Mouse (Mus musculus) hindbrain, embryonic 16.5 days (tissue): ENCODE measurements around the gene Ttc25. TPM values are rescaled to one million over a fixed set of nuclear protein-coding genes. Genes with fewer than 3 reads are reported as not detected.

Experiments
- ATAC-seq: fragments of 200-750 bp; cut with Nextera tagmentation; 2 replicates; pipeline ENCODE4 v1.8.0; 2017; ENCODE audit warnings: moderate TSS enrichment, moderate library complexity
- H3K27ac ChIP-seq: fragments of 300-500 bp; sonication (generic); 2 replicates; pipeline ENCODE4 v1.5.1; 2014; ENCODE audit warnings: low read depth, mild to moderate bottlenecking, control low read depth, low read length, moderate library complexity
- H3K27me3 ChIP-seq: fragments of 300-500 bp; sonication (generic); replicated peaks from 2 replicates; pipeline ENCODE4 v1.6.1; 2014; ENCODE audit warnings: low read length; ENCODE audit not compliant: control insufficient read depth, insufficient read depth
- H3K36me3 ChIP-seq: fragments of 300-500 bp; sonication (generic); 2 replicates; pipeline ENCODE4 v1.6.1; 2014; ENCODE audit warnings: mild to moderate bottlenecking, low read length, moderate library complexity, mixed read lengths; ENCODE audit not compliant: control insufficient read depth, insufficient read depth
- H3K4me1 ChIP-seq: fragments of 300-500 bp; sonication (generic); 2 replicates; pipeline ENCODE4 v1.6.1; 2014; ENCODE audit warnings: low read depth, low read length; ENCODE audit not compliant: control insufficient read depth, insufficient read depth
- H3K4me2 ChIP-seq: fragments of 300-500 bp; sonication (generic); 2 replicates; pipeline ENCODE4 v1.6.1; 2014; ENCODE audit warnings: mild to moderate bottlenecking, low read length, control low read depth, moderate library complexity
- H3K4me3 ChIP-seq: fragments of 300-500 bp; sonication (generic); 2 replicates; pipeline ENCODE4 v1.5.1; 2014; ENCODE audit warnings: mild to moderate bottlenecking, low read length, control low read depth, moderate library complexity
- H3K9ac ChIP-seq: fragments of 300-500 bp; sonication (generic); 2 replicates; pipeline ENCODE4 v1.6.1; 2014; ENCODE audit warnings: low read depth, mild to moderate bottlenecking, control low read depth, low read length, moderate library complexity
- H3K9me3 ChIP-seq: fragments of 300-500 bp; sonication (generic); 2 replicates; pipeline ENCODE4 v1.6.1; 2014; ENCODE audit warnings: mild to moderate bottlenecking, low read length, moderate library complexity; ENCODE audit not compliant: control insufficient read depth
- WGBS: fragments of 180-500 bp; shearing (Covaris S2); extraction: QIAGEN DNeasy Blood & Tissue Kit; methylation state at CpG from one replicate; pipeline ENCODE4 v1.1.7; 2014; 5-methylcytosine and 5-hydroxymethylcytosine counted together
- polyA plus RNA-seq: library from polyadenylated mRNA; unstranded; fragments of >200 nt; fragmentation: Nextera tagmentation; extraction: Ambion mirVana; gene quantifications from 2 replicates; pipeline ENCODE4 v1.2.1, GENCODE M21; 2015

Ttc25 gene
- polyA plus RNA-seq, 1 experiment from 2014 or later, result 2.2 TPM

- ATAC-seq, result no peak
- Histone ChIP-seq H3K27ac (no peak overlapping the region), H3K36me3 (peaks cover 36% of the 10 kb centered on the region), H3K4me2 (no peak overlapping the region), H3K9me3 (no peaks in the 10 kb centered on the region), H3K9ac (no peak overlapping the region), H3K4me3 (no peak overlapping the region), H3K27me3 (no peaks in the 10 kb centered on the region), H3K4me1 (no peaks in the 10 kb centered on the region)
- WGBS, result 92% methylated on average over 4 of the region's 4 CpGs
Measured at GRCm38 (mm10) chr11:100598074-100598473, 52.7 kb downstream of the Ttc25 start.

GRCm38 (mm10) chr11:100601372-100601771, 56.0 kb downstream of the Ttc25 start:
- Histone ChIP-seq H3K27me3 (no peaks in the 10 kb centered on the region), H3K9me3 (no peaks in the 10 kb centered on the region), H3K9ac (no peak overlapping the region), H3K4me2 (no peak overlapping the region), H3K4me1 (peaks cover 11% of the 10 kb centered on the region), H3K4me3 (no peak overlapping the region), H3K27ac (no peak overlapping the region), H3K36me3 (peaks cover 31% of the 10 kb centered on the region)
- no peak for ATAC-seq
- WGBS, result 95% methylated on average over 3 of the region's 3 CpGs

GRCm38 (mm10) chr11:100603155-100603554, 57.7 kb downstream of the Ttc25 start:
- Histone ChIP-seq H3K9me3 (no peaks in the 10 kb centered on the region), H3K27me3 (no peaks in the 10 kb centered on the region), H3K4me3 (no peak overlapping the region), H3K36me3 (peaks cover 23% of the 10 kb centered on the region), H3K4me1 (peaks cover 11% of the 10 kb centered on the region), H3K9ac (no peak overlapping the region), H3K27ac (no peak overlapping the region), H3K4me2 (no peak overlapping the region)
- 89% methylated on average over 9 of the region's 9 CpGs for WGBS
- ATAC-seq, result no peak

- H3K27ac ChIP-seq, result no peak overlapping the region
Measured at GRCm38 (mm10) chr11:100603813-100604212, 58.4 kb downstream of the Ttc25 start.

GRCm38 (mm10) chr11:100604321-100605005, 59.1 kb downstream of the Ttc25 start:
- Histone ChIP-seq H3K4me2 (no peak overlapping the region), H3K9ac (no peak overlapping the region), H3K9me3 (no peaks in the 10 kb centered on the region), H3K27me3 (no peaks in the 10 kb centered on the region), H3K27ac (0 out of 2 replicates have a peak overlapping the region, but pooled peaks have one; percentile 19), H3K4me1 (peaks cover 11% of the 10 kb centered on the region), H3K36me3 (peaks cover 12% of the 10 kb centered on the region), H3K4me3 (no peak overlapping the region)
- ATAC-seq, result no peak
- 76% methylated on average over 4 of the region's 4 CpGs for WGBS

More at GRCm38 (mm10) chr11:100603813-100604212, 58.4 kb downstream of the Ttc25 start:
- Histone ChIP-seq H3K4me3 (no peak overlapping the region), H3K9ac (no peak overlapping the region), H3K4me2 (no peak overlapping the region), H3K27me3 (no peaks in the 10 kb centered on the region), H3K36me3 (peaks cover 17% of the 10 kb centered on the region), H3K4me1 (peaks cover 11% of the 10 kb centered on the region), H3K9me3 (no peaks in the 10 kb centered on the region)
- no peak for ATAC-seq
- WGBS, result 78% methylated on average over 8 of the region's 8 CpGs

GRCm38 (mm10) chr11:100605451-100605850, 60.0 kb downstream of the Ttc25 start:
- no peak for ATAC-seq
- H3K4me2 ChIP-seq, result no peak overlapping the region
- 76% methylated on average over 10 of the region's 10 CpGs for WGBS
- H3K4me3 ChIP-seq, result no peak overlapping the region
- H3K27me3 ChIP-seq, result no peaks in the 10 kb centered on the region
- H3K9me3 ChIP-seq, result no peaks in the 10 kb centered on the region
- H3K9ac ChIP-seq, result no peak overlapping the region
- peaks cover 11% of the 10 kb centered on the region for H3K4me1 ChIP-seq
- H3K27ac ChIP-seq, result no peak overlapping the region
- peaks cover 6% of the 10 kb centered on the region for H3K36me3 ChIP-seq

GRCm38 (mm10) chr11:100607121-100607520, 61.7 kb downstream of the Ttc25 start:
- Histone ChIP-seq H3K27ac (no peak overlapping the region), H3K36me3 (no peaks in the 10 kb centered on the region; the same call in 1 of the 2 replicates), H3K4me2 (no peak overlapping the region), H3K4me3 (no peak overlapping the region), H3K9me3 (no peaks in the 10 kb centered on the region), H3K4me1 (peaks cover 13% of the 10 kb centered on the region), H3K27me3 (no peaks in the 10 kb centered on the region), H3K9ac (no peak overlapping the region)
- 92% methylated on average over 6 of the region's 6 CpGs for WGBS
- no peak for ATAC-seq

GRCm38 (mm10) chr11:100608796-100609195, 63.4 kb downstream of the Ttc25 start:
- no peak overlapping the region for H3K9ac ChIP-seq
- H3K36me3 ChIP-seq, result no peaks in the 10 kb centered on the region; the same call in 1 of the 2 replicates
- no peaks in the 10 kb centered on the region for H3K27me3 ChIP-seq
- peaks cover 14% of the 10 kb centered on the region for H3K4me1 ChIP-seq
- H3K9me3 ChIP-seq, result no peaks in the 10 kb centered on the region
- 65% methylated on average over 4 of the region's 4 CpGs for WGBS
- no peak overlapping the region for H3K27ac ChIP-seq
- no peak overlapping the region for H3K4me2 ChIP-seq
- no peak overlapping the region for H3K4me3 ChIP-seq
- ATAC-seq, result no peak

- ATAC-seq, result peak; percentile 45; the same call in 1 of the 2 replicates
- Histone ChIP-seq H3K27ac (peak overlapping the region; percentile 51; the same call in 1 of the 2 replicates), H3K4me2 (no peak overlapping the region), H3K4me3 (no peak overlapping the region), H3K4me1 (peaks cover 9% of the 10 kb centered on the region), H3K36me3 (no peaks in the 10 kb centered on the region; the same call in 1 of the 2 replicates), H3K27me3 (no peaks in the 10 kb centered on the region), H3K9me3 (no peaks in the 10 kb centered on the region), H3K9ac (no peak overlapping the region)
- 76% methylated on average over 5 of the region's 5 CpGs for WGBS
Measured at GRCm38 (mm10) chr11:100609355-100609996, 64.1 kb downstream of the Ttc25 start.
